Mouse (Mus musculus): ENCODE measurements around the gene Iars.
"Not testable (repeated sequence)": the region's sequence is repeated elsewhere in the genome, so short reads cannot be mapped to it uniquely, and the experiment has no call there.

Gene Iars

GRCm38 (mm10) chr13:49736430-49736829, 54.5 kb downstream of the Iars start:
- DNase-seq (ENCODE audit: low read depth, low spot score): no peak

GRCm38 (mm10) chr13:49738011-49738410, 56.1 kb downstream of the Iars start:
- DNase-seq (ENCODE audit: low read depth, low spot score): no peak

GRCm38 (mm10) chr13:49741285-49742040, 59.6 kb downstream of the Iars start:
- no peak for DNase-seq (ENCODE audit: low read depth, low spot score)

GRCm38 (mm10) chr13:49756591-49756990, 74.7 kb downstream of the Iars start:
- no peak for DNase-seq (ENCODE audit: low read depth, low spot score)

- no peak for DNase-seq (ENCODE audit: low read depth, low spot score)
These were observed 76.1 kb downstream of the Iars start for GRCm38 (mm10) chr13:49757966-49758365.

GRCm38 (mm10) chr13:49760675-49761074, 78.8 kb downstream of the Iars start:
- no peak for DNase-seq (ENCODE audit: low read depth, low spot score)

GRCm38 (mm10) chr13:49762208-49762607, 80.3 kb downstream of the Iars start:
- DNase-seq (ENCODE audit: low read depth, low spot score): no peak

GRCm38 (mm10) chr13:49765306-49765705, 83.4 kb downstream of the Iars start:
- no peak for DNase-seq (ENCODE audit: low read depth, low spot score)

GRCm38 (mm10) chr13:49766269-49766668, 84.4 kb downstream of the Iars start:
- DNase-seq (ENCODE audit: low read depth, low spot score): no peak

- DNase-seq (ENCODE audit: low read depth, low spot score): no peak
These were observed 86.1 kb downstream of the Iars start for GRCm38 (mm10) chr13:49768048-49768447.

- DNase-seq (ENCODE audit: low read depth, low spot score): no peak
These were observed 87.2 kb downstream of the Iars start for GRCm38 (mm10) chr13:49769111-49769510.

- DNase-seq (ENCODE audit: low read depth, low spot score): not testable (repeated sequence)
These were observed 89.6 kb downstream of the Iars start for GRCm38 (mm10) chr13:49771536-49771935.

Measured in WW6 (cell line).